Mouse (Mus musculus) liver, embryonic 16.5 days (tissue): ENCODE measurements at regions not wholly inside any gene's neighbourhood (a gene's known extent, or its start where the extent isn't known, plus 50 kb on each side); places are given as distances from the start of the nearest gene placed in this dataset.

Experiments used
- microRNA counts: library from miRNA; unstranded; fragments of <30 nt; microRNA quantifications from one replicate; lab custom pipeline; 2016
- microRNA-seq: library from miRNA; unstranded; fragments of <30 nt; microRNA quantifications from one replicate; pipeline ENCODE4, GENCODE M21; 2016

MicroRNAs in the stretch of these regions (microRNA counts, 519-probe panel; counts per million panel counts)
- microRNA mmu-miR-30b (lab: Ali Mortazavi, UCI) (3,118 counts per million, percentile 85 among the panel's probes with 10 or more counts), microRNA mmu-miR-30d (lab: Ali Mortazavi, UCI) (2,828 counts per million, percentile 78 among the panel's probes with 10 or more counts)

Small RNA genes in the stretch of these regions (microRNA-seq; reads per million reads assigned to microRNA genes)
- 187 reads per million, percentile 60 among the genes with 10 or more reads in this experiment for gene Mir30b
- gene Mir30d = 6,357 reads per million, percentile 91 among the genes with 10 or more reads in this experiment
